Mouse (Mus musculus): Measurements from ENCODE around the gene Strbp.

DNA sequence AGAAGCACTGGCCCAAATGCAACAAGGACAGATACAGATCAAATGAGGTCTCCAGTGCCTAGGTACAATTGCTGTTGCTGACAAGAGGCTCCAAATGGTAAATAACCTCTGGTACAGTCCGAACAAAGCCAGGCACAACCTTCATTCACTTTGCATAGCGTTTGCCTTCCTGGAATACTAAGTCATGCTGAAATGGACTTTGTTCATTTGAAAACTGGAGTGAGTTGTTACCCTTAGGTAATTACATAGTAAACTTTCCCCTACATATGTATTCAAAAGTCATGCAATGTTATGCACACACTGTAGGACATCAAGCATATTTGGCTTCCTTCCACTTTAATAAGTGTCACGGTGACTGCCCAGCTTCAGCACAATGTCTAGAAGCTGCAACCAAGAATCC, 5.2 kb upstream of the Strbp start:
- TF ChIP-seq ZNF384 (IDR thresholded peaks at IDR 0.05; ENCODE audit: low read depth, low read length) (no peak), CHD2 (IDR thresholded peaks at IDR 0.05; ENCODE audit: low read depth, low read length) (no peak), MAFK (IDR thresholded peaks at IDR 0.05; ENCODE audit: insufficient read depth, low read depth, low read length) (no peak), ZC3H11A (IDR thresholded peaks at IDR 0.05; ENCODE audit: borderline replicate concordance, low read depth, low read length) (no peak)

All from ES-E14 (cell line).